Mouse (Mus musculus) hindbrain, embryonic 11.5 days (tissue): Measurements from ENCODE around the gene Rfc2. TPM values are rescaled to one million over a fixed set of nuclear protein-coding genes. Genes with fewer than 3 reads are reported as not detected.
"Not testable (repeated sequence)": the region's sequence is repeated elsewhere in the genome, so short reads cannot be mapped to it uniquely, and the experiment has no call there.

Experiments
- ATAC-seq: fragments of 200-750 bp; cut with Nextera tagmentation; 2 replicates; pipeline ENCODE4 v1.8.0; 2017; ENCODE audit warnings: mild to moderate bottlenecking, moderate TSS enrichment, moderate library complexity; ENCODE audit not compliant: low FRiP score
- DNase-seq: peaks from one replicate; pipeline ENCODE4 v3.0.0-alpha.2; 2015; ENCODE audit warnings: low spot score
- H3K27ac ChIP-seq: fragments of 300-500 bp; sonication (generic); 2 replicates; pipeline ENCODE4 v1.5.1; 2014; ENCODE audit warnings: mild to moderate bottlenecking, low read depth, low read length
- H3K27me3 ChIP-seq: fragments of 300-500 bp; sonication (generic); 2 replicates; pipeline ENCODE4 v1.6.1; 2014; ENCODE audit warnings: mild to moderate bottlenecking, low read length, moderate library complexity, mixed read lengths; ENCODE audit not compliant: control insufficient read depth, insufficient read depth
- H3K36me3 ChIP-seq: fragments of 300-500 bp; sonication (generic); 2 replicates; pipeline ENCODE4 v1.6.1; 2014; ENCODE audit warnings: mild to moderate bottlenecking, low read length, moderate library complexity, mixed read lengths; ENCODE audit not compliant: control insufficient read depth, insufficient read depth
- H3K4me1 ChIP-seq: fragments of 300-500 bp; sonication (generic); replicated peaks from 2 replicates; pipeline ENCODE4 v1.6.1; 2014; ENCODE audit warnings: low read length, mixed read lengths; ENCODE audit not compliant: control insufficient read depth, insufficient read depth
- H3K4me2 ChIP-seq: fragments of 300-500 bp; sonication (generic); replicated peaks from 2 replicates; pipeline ENCODE4 v1.6.1; 2014; ENCODE audit warnings: mild to moderate bottlenecking, low read depth, low read length
- H3K4me3 ChIP-seq: fragments of 300-500 bp; sonication (generic); 2 replicates; pipeline ENCODE4 v1.5.1; 2014; ENCODE audit warnings: low read depth, low read length
- H3K9ac ChIP-seq: fragments of 300-500 bp; sonication (generic); 2 replicates; pipeline ENCODE4 v1.6.1; 2014; ENCODE audit warnings: low read depth, low read length
- H3K9me3 ChIP-seq: fragments of 300-500 bp; sonication (generic); 2 replicates; pipeline ENCODE4 v1.6.1; 2016; ENCODE audit warnings: low read length; ENCODE audit not compliant: control insufficient read depth
- WGBS: fragments of 180-500 bp; shearing (Covaris S2); extraction: QIAGEN DNeasy Blood & Tissue Kit; methylation state at CpG from one replicate; pipeline ENCODE4 v1.1.7; 2014; 5-methylcytosine and 5-hydroxymethylcytosine counted together
- polyA plus RNA-seq: library from polyadenylated mRNA; unstranded; fragments of >200 nt; fragmentation: Nextera tagmentation; extraction: Ambion mirVana; gene quantifications from 2 replicates; pipeline ENCODE4 v1.2.1, GENCODE M21; 2014

Rfc2 gene
- polyA plus RNA-seq, 1 experiment from 2014 or later, result 291 TPM

DNA sequence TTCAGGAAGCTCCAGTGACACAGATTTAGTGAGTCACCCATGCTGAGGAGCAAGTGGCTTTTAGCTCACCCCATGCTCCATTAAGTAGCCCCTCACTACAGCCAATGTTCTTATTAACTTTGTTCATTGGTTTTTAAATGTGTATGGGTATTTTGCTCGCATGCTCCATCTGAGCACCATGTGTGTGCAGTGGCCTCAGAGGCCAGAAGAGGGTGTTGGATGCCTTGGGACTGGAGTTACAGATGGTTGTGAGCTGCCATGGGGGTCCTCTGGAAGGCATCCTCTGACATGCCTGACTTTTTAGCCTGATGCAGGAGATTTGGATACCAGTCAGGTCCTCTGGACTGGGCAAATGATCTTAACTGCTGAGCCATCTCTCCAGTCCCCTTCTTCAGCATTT is 63.0 kb downstream of the Rfc2 start:
- WGBS, result 84% methylated on average over 1 of the region's 1 CpGs
- ATAC-seq, result no peak
- H3K9me3 ChIP-seq, result no peaks in the 10 kb centered on the region

DNA sequence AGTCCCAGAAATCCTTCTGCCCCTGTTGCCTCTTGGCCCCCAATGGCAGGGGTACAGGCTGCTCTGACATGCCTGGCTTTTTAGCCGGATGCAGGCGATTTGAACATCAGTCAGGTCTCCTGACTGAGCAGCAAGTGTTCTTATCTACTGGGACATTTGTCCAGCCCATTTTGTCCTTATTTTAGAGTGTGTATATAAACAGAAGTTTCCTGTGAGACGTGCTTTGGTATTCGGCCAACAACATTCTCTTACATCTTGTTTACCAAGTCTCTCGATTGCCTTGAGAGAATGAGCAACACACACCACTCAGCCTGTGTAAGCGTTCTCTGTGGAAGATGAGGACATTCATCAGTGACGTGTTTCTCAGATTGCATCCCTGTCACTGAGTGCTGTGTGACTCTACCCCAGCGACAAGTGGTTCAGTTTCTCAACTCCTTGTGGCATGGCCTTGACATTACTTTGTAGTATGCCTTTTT is 63.5 kb downstream of the Rfc2 start:
- Histone ChIP-seq H3K4me3 (no peak overlapping the region), H3K36me3 (no peaks in the 10 kb centered on the region), H3K9ac (no peak overlapping the region), H3K4me2 (no peak overlapping the region), H3K27ac (no peak overlapping the region), H3K27me3 (no peaks in the 10 kb centered on the region), H3K4me1 (no peaks in the 10 kb centered on the region), H3K9me3 (no peaks in the 10 kb centered on the region)
- no peak for DNase-seq
- no peak for ATAC-seq
- 79% methylated on average over 8 of the region's 8 CpGs for WGBS

More for the DNA sequence above, 63.0 kb downstream of the Rfc2 start:
- DNase-seq, result no peak
- Histone ChIP-seq H3K4me3 (no peak overlapping the region), H3K27me3 (no peaks in the 10 kb centered on the region), H3K4me1 (no peaks in the 10 kb centered on the region), H3K4me2 (no peak overlapping the region), H3K9ac (no peak overlapping the region), H3K27ac (no peak overlapping the region), H3K36me3 (no peaks in the 10 kb centered on the region)

DNA sequence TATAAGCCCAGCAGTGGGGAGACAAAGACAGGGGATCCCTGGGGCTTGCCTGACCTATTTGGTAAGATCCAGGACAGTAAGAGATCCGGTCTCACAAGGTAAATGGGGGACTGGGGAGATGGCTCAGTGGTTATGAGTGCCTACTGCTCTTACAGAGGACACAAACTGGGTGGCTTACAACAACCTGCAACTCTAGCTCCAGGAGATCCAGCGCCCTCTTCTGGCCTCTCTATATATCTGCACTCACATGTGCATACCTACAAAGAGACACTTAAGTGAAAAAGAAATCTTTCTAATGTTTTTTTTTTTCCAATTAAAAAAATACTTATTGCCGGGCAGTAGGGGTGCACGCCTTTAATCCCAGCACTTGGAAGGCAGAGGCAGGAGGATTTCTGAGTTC is 65.3 kb downstream of the Rfc2 start:
- WGBS, result 72% methylated on average over 4 of the region's 4 CpGs
- H3K36me3 ChIP-seq, result no peaks in the 10 kb centered on the region
- no peaks in the 10 kb centered on the region for H3K27me3 ChIP-seq
- H3K9me3 ChIP-seq, result no peaks in the 10 kb centered on the region
- H3K4me3 ChIP-seq, result no peak overlapping the region
- H3K4me2 ChIP-seq, result no peak overlapping the region
- DNase-seq (no peak), ATAC-seq (no peak)
- no peak overlapping the region for H3K9ac ChIP-seq
- H3K27ac ChIP-seq, result no peak overlapping the region
- no peaks in the 10 kb centered on the region for H3K4me1 ChIP-seq

DNA sequence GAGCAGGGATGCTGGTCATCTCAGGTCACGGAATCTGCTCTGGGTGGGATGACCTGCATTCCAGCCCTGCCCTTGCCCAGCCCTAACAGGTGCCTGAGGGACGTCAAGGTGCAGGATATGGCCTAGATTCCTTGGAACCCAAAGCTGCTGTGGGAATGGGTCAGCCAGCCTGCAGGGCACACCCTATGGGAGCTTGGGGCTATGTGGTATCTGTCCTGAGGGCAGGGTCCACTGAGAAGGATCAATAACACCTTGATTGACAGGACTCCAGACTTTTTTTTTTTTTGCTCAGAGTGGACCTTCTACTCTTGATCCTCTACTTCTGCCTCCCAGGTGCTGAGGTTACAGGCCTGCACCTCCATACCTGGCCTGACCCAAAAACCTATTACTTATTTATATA is 66.2 kb downstream of the Rfc2 start:
- H3K9me3 ChIP-seq, result no peaks in the 10 kb centered on the region
- no peak overlapping the region for H3K4me3 ChIP-seq
- no peak overlapping the region for H3K4me2 ChIP-seq
- no peaks in the 10 kb centered on the region for H3K36me3 ChIP-seq
- H3K27ac ChIP-seq, result no peak overlapping the region
- H3K9ac ChIP-seq, result no peak overlapping the region
- 78% methylated on average over 2 of the region's 2 CpGs for WGBS
- H3K4me1 ChIP-seq, result no peaks in the 10 kb centered on the region
- ATAC-seq (no peak), DNase-seq (no peak)
- no peaks in the 10 kb centered on the region for H3K27me3 ChIP-seq

DNA sequence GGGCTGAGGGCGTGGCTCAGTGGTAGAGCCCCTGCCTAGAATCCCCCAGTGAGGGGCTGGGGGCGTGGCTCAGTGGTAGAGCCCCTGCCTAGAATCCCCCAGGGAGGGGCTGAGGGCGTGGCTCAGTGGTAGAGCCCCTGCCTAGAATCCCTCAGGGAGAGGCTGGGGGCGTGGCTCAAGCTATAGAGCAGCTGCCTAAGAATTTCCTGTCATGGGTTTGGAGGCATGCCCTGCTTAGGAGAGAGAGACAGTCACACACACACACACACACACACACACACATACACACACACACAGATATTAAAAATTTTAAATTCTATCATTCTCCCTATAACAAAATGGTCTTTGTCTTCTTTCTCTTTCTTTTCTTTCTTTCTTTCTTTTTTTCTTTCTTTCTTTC is 67.8 kb downstream of the Rfc2 start:
- not testable (repeated sequence) for H3K4me1 ChIP-seq, H3K27me3 ChIP-seq, DNase-seq, H3K9me3 ChIP-seq, H3K4me3 ChIP-seq, H3K4me2 ChIP-seq, H3K9ac ChIP-seq, H3K27ac ChIP-seq, ATAC-seq, H3K36me3 ChIP-seq
- WGBS, result 79% methylated on average over 3 of the region's 4 CpGs

DNA sequence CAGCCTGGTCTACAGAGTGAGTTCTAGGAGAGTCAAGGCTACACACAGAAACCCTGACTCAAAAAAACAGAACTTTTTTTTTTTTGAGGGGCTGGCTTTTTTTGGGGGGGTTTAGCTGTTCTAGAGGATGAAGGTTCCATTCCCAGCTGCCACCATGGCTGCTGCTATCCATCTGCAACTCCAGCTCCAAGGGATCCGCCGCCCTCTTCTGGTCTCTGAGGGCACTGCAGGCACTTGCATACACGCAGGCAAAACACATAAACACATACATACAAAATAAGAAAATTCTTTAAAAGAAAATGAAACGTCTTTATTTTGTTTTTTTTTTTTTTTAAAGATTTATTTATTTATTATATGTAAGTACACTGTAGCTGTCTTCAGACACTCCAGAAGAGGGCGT is 69.8 kb downstream of the Rfc2 start:
- Histone ChIP-seq H3K4me1 (no peaks in the 10 kb centered on the region), H3K4me2 (no peak overlapping the region), H3K9ac (no peak overlapping the region), H3K4me3 (no peak overlapping the region), H3K9me3 (no peaks in the 10 kb centered on the region), H3K27ac (no peak overlapping the region), H3K27me3 (no peaks in the 10 kb centered on the region), H3K36me3 (no peaks in the 10 kb centered on the region)
- DNase-seq (peak; percentile 57), ATAC-seq (no peak)
- WGBS, result 44% methylated on average over 4 of the region's 5 CpGs

Other genes with a start within 250 kb of the Rfc2 start
- gene Gtf2ird1, start 124.7 kb upstream of the Rfc2 start, polyA plus RNA-seq, result 65.3 and 69.3 TPM in 2 replicates
- gene Clip2, start 28.9 kb upstream of the Rfc2 start, polyA plus RNA-seq, result 7.4 and 8.0 TPM in 2 replicates
- not detected in 2 replicates for gene Syna, start 21.2 kb upstream of the Rfc2 start, polyA plus RNA-seq
- 0.77 and 3.1 TPM in 2 replicates for gene Lat2, start 33.7 kb downstream of the Rfc2 start, polyA plus RNA-seq
- 434 and 445 TPM in 2 replicates for gene Eif4h, start 58.1 kb downstream of the Rfc2 start, polyA plus RNA-seq
- gene Limk1, start 107.2 kb downstream of the Rfc2 start, polyA plus RNA-seq, result 12.4 and 14.7 TPM in 2 replicates
- gene Eln, start 166.0 kb downstream of the Rfc2 start, polyA plus RNA-seq, result 1.7 and 1.8 TPM in 2 replicates